Mouse (Mus musculus) ES-CJ7 (cell line): Measurements from ENCODE around the gene Gpr157.

Experiments used
- DNase-seq: peaks from one replicate; pipeline ENCODE4 v3.0.0; 2011; ENCODE audit warnings: low read depth, low spot score

The Gpr157 gene

GRCm38 (mm10) chr4:150070136-150070535 is 17.0 kb upstream of the Gpr157 start:
- DNase-seq = no peak

DNA sequence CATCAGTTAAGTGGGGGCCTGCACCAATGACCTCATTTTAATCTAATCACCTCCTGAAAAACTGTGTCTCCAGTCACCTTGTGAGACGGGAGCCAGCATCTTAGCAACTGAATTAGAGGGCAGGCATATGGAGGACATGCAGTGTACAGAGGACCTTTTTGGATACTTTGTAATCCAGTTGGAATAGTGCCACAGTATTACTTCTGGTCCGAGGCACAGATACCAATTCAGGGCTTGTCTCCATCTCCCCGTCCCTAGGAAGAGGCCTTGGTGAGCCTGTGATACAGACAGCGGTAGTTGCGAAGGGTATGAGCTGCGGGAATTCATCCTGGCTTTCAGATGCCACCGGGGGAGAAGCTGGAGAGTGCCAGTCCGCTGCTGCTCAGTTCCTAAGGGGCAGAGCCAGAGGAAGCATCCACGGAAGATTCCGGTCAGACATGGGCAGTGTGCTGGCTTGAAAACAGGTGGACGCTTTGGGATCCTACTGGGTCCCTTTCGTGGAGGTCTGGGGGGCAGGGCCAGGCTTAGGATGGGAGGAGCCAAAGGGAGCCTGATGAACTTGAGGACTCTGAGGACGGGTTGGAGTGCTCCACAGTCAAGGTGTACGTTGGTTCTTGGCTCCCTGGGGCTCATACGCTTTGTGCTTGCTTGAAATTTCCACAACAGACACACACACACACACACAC is 14.6 kb upstream of the Gpr157 start:
- DNase-seq = peak; percentile 39

GRCm38 (mm10) chr4:150073102-150073473 is 14.1 kb upstream of the Gpr157 start:
- peak; percentile 68 for DNase-seq

GRCm38 (mm10) chr4:150075350-150075749 is 11.8 kb upstream of the Gpr157 start:
- no peak for DNase-seq

- peak; percentile 63 for DNase-seq
Measured at GRCm38 (mm10) chr4:150076147-150076546, 11.0 kb upstream of the Gpr157 start.

DNA sequence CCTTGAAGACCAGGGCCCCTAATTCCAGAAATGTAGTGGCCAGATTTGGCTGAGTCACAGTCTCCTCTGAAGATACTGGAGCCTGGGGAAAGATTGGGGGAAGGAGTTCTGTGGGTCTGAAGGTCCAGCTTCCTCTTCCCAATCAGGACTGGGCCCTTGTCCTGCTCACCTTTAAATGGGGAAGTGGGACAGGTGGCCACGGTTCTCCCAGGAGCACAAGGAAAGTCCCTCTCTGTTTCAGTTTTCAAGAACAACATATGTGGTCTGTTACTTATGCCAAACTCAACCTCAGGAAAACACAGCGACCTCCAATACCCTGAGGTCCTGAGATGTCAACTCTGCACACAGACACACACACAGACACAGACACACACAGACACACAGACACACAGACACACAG is 8.5 kb upstream of the Gpr157 start:
- no peak for DNase-seq

- no peak for DNase-seq
Measured at GRCm38 (mm10) chr4:150079244-150079643, 7.9 kb upstream of the Gpr157 start.

- no peak for DNase-seq
Measured at GRCm38 (mm10) chr4:150080330-150080967, 6.7 kb upstream of the Gpr157 start.

GRCm38 (mm10) chr4:150085366-150085765 is 1.8 kb upstream of the Gpr157 start:
- DNase-seq = peak; percentile 87

GRCm38 (mm10) chr4:150086841-150087160 is 364 bp upstream of the Gpr157 start:
- no peak for DNase-seq

- DNase-seq = no peak
Measured at GRCm38 (mm10) chr4:150087890-150088530, 845 bp downstream of the Gpr157 start.

DNA sequence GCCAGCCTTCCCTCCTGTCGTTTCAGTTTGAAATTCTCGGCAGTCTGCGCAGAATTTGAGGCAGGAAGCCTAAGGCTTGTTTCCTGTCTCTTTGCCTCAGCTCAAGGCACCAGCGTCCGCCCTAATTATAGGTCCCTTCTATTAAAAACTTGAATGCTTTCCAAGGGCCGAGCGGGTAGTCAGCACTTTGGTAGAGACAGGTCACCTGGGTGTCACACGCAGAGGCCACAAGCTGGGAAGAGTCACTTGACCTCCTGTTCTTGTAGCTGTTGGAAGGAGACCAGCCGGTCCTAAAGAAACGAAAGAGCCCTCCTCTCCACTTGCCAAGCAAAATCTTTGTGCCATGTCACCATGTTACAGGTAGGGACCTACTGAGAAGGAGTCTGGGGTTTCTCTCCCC is 2.0 kb downstream of the Gpr157 start:
- no peak for DNase-seq

DNA sequence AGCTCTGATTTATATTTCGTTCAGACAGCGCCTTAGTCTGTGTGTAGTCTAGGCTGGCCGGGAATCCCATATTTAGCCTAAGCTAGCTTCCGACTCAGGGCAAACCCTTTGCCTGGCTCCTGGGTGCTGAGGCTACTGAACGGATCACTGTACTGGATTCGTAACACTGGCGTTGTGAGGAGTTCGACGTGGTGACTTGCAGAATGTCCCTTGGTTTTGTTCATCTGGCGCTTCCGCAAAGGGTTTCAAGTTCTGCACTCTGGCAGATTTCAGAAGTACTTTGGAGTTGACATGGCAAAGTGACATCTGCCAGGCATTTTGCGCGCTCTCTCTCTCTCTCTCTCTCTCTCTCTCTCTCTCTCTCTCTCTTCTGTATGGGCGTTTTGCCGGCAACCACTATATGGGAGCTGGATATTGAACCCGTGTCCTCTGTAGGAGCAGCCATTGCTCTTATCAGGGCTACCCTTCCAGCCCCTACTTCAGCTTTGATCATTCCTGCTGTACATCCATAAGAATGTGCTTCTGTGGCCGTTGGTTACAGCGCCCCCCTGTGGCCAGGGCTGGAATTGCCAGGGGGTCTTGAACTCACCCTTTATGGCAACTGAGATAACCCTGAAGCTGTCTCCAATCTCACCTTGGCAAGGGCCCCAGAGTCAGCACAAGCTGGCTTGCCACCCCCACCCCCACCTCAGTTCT is 4.9 kb downstream of the Gpr157 start:
- DNase-seq = peak; percentile 76

DNA sequence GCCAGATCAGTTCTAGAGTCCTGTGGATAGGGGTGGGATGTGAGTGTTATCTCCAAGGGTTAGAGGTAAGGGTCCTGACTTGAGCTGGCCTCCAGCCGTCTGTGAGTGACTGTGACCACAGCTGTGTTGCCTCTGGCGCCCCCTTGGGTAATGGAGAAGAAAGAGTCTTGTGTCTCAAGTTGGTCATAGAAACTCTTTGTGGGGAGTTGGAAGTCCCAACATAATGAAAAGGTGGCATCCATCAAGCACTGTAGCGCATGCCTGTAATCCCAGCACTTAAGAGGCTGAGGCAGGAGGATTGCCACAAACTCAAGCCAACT is 5.4 kb downstream of the Gpr157 start:
- DNase-seq = no peak

GRCm38 (mm10) chr4:150093560-150094462 is 6.6 kb downstream of the Gpr157 start:
- DNase-seq = no peak

DNA sequence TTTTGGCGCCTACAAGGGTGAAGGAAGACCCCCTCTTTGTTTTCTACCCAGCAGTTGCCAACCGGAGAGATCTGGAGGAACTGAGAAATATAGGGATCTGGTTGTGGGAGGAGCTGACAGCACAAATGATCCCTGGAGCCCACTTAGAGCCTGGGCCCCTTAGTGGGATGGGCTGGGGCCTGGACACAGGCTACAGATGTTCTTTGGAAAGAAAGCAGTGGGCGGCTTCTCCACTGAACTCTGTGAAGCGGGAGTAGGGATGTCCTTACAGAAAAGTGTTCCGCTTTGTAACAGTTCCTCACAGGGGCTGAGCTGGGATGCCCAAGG is 7.3 kb downstream of the Gpr157 start:
- DNase-seq = no peak

DNA sequence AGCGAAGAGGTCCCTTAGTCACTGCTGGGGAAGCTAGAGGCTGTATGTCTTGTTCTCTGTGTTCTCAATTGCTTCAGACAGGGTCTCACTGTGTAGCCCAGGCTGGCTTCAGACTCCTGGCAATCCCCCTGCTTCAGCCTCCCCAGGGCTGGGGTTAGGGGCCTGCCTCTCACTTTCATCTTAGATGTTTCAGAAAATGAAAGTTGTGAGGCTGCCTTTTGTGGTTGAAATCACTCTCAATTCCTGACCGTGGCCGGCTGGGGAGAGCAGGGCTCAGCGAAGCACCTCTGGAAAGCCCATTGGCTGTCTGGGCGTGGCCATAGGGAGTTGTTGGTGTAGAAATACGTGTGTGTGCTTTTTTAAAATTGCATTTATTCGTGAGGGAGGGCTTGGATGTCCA is 9.1 kb downstream of the Gpr157 start:
- DNase-seq = no peak

DNA sequence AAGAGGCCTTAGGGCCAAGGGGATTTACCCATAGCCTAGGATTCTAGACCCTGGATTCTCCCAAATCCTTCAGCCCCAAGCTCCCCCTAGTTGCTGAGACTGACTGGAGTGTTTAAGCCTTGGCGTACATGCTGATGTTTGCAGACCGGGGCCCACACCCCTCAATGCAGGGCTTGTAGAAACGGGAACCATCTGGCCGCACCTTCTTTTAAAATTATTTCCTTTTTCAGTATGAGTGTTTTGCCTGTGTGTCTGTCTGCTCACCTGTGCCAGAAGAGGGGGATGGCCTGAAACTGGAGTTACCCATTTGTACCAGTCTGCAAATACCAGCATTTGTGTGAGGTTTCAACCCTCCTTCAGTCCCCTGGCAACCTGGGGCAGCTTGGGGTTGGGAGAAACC is 10.7 kb downstream of the Gpr157 start:
- no peak for DNase-seq

DNA sequence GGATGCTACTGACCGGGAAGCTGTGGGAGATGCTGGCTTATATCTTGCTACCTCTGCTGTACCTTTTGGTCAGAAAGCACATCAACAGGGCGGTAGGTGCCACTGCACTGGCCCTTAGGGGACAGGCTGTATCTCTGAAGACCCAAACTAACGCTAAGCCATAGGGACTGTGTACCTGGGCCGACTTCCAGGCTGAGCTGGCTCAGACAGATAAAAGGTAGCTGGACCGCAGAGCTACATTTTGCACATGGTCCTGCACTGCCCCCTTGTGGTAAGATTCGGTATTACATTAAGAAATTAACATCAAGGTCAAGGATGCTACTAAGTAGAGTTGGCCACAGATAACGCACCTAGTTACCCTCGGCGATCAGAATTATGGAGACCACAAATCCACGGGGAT is 11.7 kb downstream of the Gpr157 start:
- DNase-seq = peak; percentile 78

GRCm38 (mm10) chr4:150102822-150103221 is 15.7 kb downstream of the Gpr157 start:
- no peak for DNase-seq

GRCm38 (mm10) chr4:150105671-150106070 is 18.5 kb downstream of the Gpr157 start:
- DNase-seq = no peak

GRCm38 (mm10) chr4:150106637-150107036 is 19.5 kb downstream of the Gpr157 start:
- no peak for DNase-seq
